Mouse (Mus musculus) ES-Bruce4 (cell line): ENCODE measurements around the gene Coro1a.

ENCODE experiments used
- CTCF ChIP-seq: IDR thresholded peaks from one replicate; pipeline ENCODE4 v1.8.1; 2011; ENCODE audit warnings: low read depth, low read length
- EP300 ChIP-seq: IDR thresholded peaks from 2 replicates; pipeline ENCODE4 v1.6.1; 2011; ENCODE audit warnings: low read depth, low read length; ENCODE audit not compliant: insufficient read depth

GRCm38 (mm10) chr7:126707442-126708174, at the start of gene Coro1a:
- TF ChIP-seq CTCF (no peak), EP300 (no peak)
